Mouse (Mus musculus) lung, embryonic 14.5 days (tissue): ENCODE data around the gene Gm128. TPM values are rescaled to one million over a fixed set of nuclear protein-coding genes. Genes with fewer than 3 reads are reported as not detected.

Experiments used
- ATAC-seq: fragments of 200-750 bp; cut with Nextera tagmentation; 2 replicates; pipeline ENCODE4 v1.8.0; 2017; ENCODE audit warnings: mild to moderate bottlenecking, moderate TSS enrichment, moderate library complexity; ENCODE audit not compliant: insufficient read depth
- DNase-seq: peaks from one replicate; pipeline ENCODE4 v3.0.0-alpha.2; 2015
- H3K27ac ChIP-seq: fragments of 300-500 bp; sonication (generic); 2 replicates; pipeline ENCODE4 v1.5.1; 2014; ENCODE audit warnings: low read depth, mild to moderate bottlenecking, moderate library complexity
- H3K27me3 ChIP-seq: fragments of 300-500 bp; sonication (generic); 2 replicates; pipeline ENCODE4 v1.6.1; 2014; ENCODE audit warnings: low read length, control low read depth; ENCODE audit not compliant: insufficient read depth
- H3K36me3 ChIP-seq: fragments of 300-500 bp; sonication (generic); 2 replicates; pipeline ENCODE4 v1.6.1; 2014; ENCODE audit warnings: control low read depth; ENCODE audit not compliant: insufficient read depth
- H3K4me1 ChIP-seq: fragments of 300-500 bp; sonication (generic); 2 replicates; pipeline ENCODE4 v1.6.1; 2014; ENCODE audit warnings: antibody characterized with exemption, control low read depth; ENCODE audit not compliant: insufficient read depth
- H3K4me2 ChIP-seq: fragments of 300-500 bp; sonication (generic); 2 replicates; pipeline ENCODE4 v1.6.1; 2014; ENCODE audit warnings: mild to moderate bottlenecking
- H3K4me3 ChIP-seq: fragments of 300-500 bp; sonication (generic); 2 replicates; pipeline ENCODE4 v1.5.1; 2014; ENCODE audit warnings: low read depth, low read length
- H3K9ac ChIP-seq: fragments of 300-500 bp; sonication (generic); 2 replicates; pipeline ENCODE4 v1.6.1; 2014
- H3K9me3 ChIP-seq: fragments of 300-500 bp; sonication (generic); 2 replicates; pipeline ENCODE4 v1.6.1; 2016; ENCODE audit warnings: low read depth, low read length, control low read depth
- CTCF ChIP-seq: IDR thresholded peaks from 2 replicates; pipeline ENCODE4 v1.5.1; 2016; ENCODE audit warnings: antibody characterized with exemption, low read depth
- WGBS: fragments of 180-500 bp; shearing (Covaris S2); extraction: QIAGEN DNeasy Blood & Tissue Kit; methylation state at CpG from one replicate; pipeline ENCODE4 v1.1.7; 2014; 5-methylcytosine and 5-hydroxymethylcytosine counted together
- polyA plus RNA-seq: library from polyadenylated mRNA; unstranded; fragments of >200 nt; fragmentation: Nextera tagmentation; extraction: Ambion mirVana; gene quantifications from 2 replicates; pipeline ENCODE4 v1.2.1, GENCODE M21; 2014

The Gm128 gene
- polyA plus RNA-seq, 1 experiment from 2014 or later: 0.67 TPM

DNA sequence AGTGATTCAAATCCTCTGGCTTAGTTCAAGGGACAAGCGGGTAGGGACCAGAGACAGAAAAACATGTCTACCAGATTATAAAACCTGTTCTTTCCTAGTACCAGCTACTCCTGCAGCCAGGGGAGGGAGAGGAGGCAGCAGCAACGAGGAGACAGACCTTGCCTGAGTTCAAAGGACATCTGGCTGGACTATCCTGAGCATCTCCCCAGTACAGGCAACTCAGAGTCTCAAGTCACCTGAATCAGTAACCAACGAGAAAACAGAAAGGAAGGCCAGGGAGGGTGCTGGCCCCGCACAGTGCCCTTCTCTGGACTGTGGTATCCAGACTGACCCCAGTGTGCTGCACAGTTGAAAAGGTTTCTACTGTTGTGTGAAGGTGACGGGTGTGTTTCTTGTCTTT, 15.5 kb upstream of the Gm128 start:
- no peak overlapping the region for H3K4me3 ChIP-seq
- no peak overlapping the region for H3K4me2 ChIP-seq
- no peaks in the 10 kb centered on the region for H3K9me3 ChIP-seq
- TF ChIP-seq CTCF: no peak
- ATAC-seq (no peak), DNase-seq (no peak)
- no peaks in the 10 kb centered on the region for H3K27me3 ChIP-seq
- H3K27ac ChIP-seq: no peak overlapping the region
- WGBS: 77% methylated on average over 5 of the region's 5 CpGs
- H3K4me1 ChIP-seq: no peaks in the 10 kb centered on the region
- no peak overlapping the region for H3K9ac ChIP-seq
- peaks cover 74% of the 10 kb centered on the region for H3K36me3 ChIP-seq

DNA sequence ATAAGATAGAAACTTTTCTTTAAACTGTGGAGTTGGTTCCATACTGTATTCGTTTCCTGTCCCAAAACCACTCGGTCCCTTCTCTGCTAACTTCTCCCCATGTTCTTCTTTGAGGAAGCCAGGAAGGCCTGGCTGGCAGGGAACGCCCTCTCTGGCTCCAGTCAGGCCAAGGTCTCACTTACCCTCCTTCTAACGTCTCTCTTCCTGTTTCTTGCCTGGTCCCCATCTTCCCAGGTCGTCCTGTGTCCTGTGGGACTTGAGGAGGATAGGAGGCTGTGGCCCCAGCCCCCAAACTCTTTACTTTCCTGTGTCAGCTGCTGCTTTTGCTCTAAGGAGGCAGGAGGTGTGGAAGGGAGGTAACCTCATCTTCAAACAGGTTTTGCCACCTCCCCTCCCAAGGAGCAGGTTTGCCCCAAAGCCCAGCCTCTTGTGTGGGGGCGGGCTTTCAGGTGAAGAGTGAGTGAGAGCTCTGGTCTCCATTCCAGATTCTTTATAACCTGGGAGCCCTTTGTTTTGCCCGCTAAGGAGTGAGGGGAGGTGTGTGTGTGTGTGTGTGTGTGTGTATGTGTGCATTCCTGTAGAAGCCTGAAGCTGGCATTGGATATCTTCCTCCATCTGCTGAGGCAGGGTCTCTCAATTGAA, 9.5 kb upstream of the Gm128 start, which contains the start of gene Bnipl:
Bnipl (minus strand) TSS at position 411 of the 642 bp plus-strand sequence.
- no peak for TF ChIP-seq CTCF
- peak; percentile 65 for ATAC-seq
- no peaks in the 10 kb centered on the region for H3K9me3 ChIP-seq
- 0 out of 2 replicates have a peak within 1 kb of the TSS, but pooled peaks have one; percentile 31 for H3K27ac ChIP-seq
- peaks cover 24% of the 10 kb centered on the region for H3K36me3 ChIP-seq
- no peaks in the 10 kb centered on the region for H3K27me3 ChIP-seq
- H3K4me1 ChIP-seq: no peaks in the 10 kb centered on the region
- H3K4me2 ChIP-seq: peak within 1 kb of the TSS; percentile 35
- WGBS: 41% methylated on average over 7 of the region's 7 CpGs
- 0 out of 2 replicates have a peak within 1 kb of the TSS, but pooled peaks have one; percentile 1 for H3K4me3 ChIP-seq
- H3K9ac ChIP-seq: 0 out of 2 replicates have a peak within 1 kb of the TSS, but pooled peaks have one; percentile 18
- peak; percentile 53 for DNase-seq

DNA sequence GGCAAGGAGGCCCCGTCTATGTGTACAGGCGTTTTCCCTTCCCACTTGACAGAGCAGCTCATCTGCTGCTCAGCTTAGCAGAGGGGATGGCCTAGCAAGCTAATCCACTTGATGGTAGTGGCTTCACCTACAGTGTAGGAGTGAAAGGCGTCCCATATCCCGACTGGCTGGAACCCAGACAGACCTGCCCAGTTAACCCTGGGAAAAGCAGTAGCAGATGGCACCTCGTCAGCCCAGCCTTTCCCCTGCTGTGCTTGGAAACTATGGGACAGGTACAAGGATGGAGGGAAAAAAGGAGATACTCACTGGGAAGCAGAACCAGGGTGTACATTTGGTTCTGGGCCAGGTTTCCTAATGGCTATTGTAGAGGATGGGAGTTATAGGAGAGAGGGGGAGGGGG, 9.0 kb upstream of the Gm128 start:
- DNase-seq (no peak), ATAC-seq (no peak)
- peak overlapping the region; percentile 35 for H3K4me2 ChIP-seq
- no peaks in the 10 kb centered on the region for H3K27me3 ChIP-seq
- no peaks in the 10 kb centered on the region for H3K9me3 ChIP-seq
- H3K4me1 ChIP-seq: no peaks in the 10 kb centered on the region
- H3K9ac ChIP-seq: 0 out of 2 replicates have a peak overlapping the region, but pooled peaks have one; percentile 18
- H3K4me3 ChIP-seq: 0 out of 2 replicates have a peak overlapping the region, but pooled peaks have one; percentile 1
- 69% methylated on average over 5 of the region's 5 CpGs for WGBS
- peaks cover 21% of the 10 kb centered on the region for H3K36me3 ChIP-seq
- no peak overlapping the region for H3K27ac ChIP-seq
- TF ChIP-seq CTCF: no peak

DNA sequence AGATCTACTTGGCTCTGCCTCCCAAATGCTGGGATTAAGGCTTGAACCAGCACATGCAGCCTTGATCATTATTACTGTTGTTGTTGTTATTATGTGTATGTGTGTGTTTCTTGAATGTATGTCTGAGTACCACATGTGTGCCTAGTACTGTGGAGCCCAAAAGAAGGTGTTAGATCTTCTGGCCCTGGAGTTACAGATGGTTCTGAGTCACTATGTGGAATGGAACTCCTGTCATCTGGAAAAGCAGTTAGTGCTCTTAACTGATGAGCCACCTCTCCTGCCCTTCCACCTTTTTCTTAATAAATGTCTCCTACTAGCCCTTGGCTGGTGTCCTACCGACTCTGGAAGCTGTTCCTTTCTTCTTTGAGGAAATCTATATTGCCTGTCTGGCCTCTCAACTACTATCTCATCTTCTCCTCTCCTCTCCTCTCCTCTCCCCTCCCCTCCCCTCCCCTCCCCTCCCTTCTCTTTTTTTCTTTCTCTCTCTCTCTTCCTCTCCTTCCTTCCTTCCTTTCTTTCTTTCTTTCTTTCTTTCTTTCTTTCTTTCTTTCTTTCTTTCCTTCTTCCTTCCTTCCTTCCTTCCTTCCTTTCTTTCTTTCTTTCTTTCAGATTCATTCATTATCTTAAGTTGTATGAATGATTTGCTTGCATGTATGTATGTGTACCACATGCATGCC, 6.4 kb upstream of the Gm128 start:
- TF ChIP-seq CTCF: no peak
- no peak overlapping the region for H3K27ac ChIP-seq
- no peaks in the 10 kb centered on the region for H3K4me1 ChIP-seq
- no peaks in the 10 kb centered on the region for H3K9me3 ChIP-seq
- H3K9ac ChIP-seq: no peak overlapping the region
- 0 out of 2 replicates have a peak, but pooled peaks cover 2% of the 10 kb centered on the region for H3K36me3 ChIP-seq
- H3K4me2 ChIP-seq: no peak overlapping the region
- H3K4me3 ChIP-seq: no peak overlapping the region
- H3K27me3 ChIP-seq: no peaks in the 10 kb centered on the region
- DNase-seq (no peak), ATAC-seq (no peak)
- WGBS: 57% methylated on average over 1 of the region's 1 CpGs

DNA sequence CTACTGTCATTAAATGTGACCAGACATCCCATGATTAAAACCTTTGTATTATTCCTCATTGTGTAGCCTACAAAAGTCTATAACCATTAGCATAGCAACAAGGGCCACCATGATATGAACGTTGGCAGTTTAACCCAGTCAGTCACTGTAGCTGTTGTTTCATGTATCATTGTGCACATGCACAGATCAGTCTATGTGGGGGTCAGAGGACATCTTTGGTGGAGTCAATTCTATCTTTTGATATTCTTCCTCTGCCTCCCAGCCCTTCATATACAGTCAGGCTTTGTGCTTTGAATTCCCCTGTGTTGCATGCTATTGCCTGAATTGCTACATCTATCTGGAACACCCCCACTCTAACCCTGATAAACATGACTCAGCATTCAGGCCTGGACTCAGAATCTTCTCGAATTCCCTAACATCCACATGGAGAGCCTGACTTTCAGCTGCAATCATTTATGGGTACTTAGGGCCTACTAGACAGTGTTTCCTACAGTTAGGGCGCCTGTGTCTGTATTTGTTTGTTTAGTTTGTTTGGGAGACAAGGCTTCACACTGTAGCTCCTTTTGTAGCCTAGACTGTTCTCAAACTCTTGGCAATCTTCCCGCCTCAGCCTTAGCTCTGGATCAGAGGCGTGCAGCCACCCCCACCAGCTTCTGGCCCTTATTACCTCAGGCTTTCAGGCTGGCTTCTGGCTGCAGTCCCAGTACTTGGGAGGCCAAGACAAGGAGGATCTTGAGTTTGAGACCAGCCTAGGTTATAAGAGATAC, 5.2 kb upstream of the Gm128 start:
- H3K9ac ChIP-seq: no peak overlapping the region
- ATAC-seq (0 out of 2 replicates have a peak, but pooled peaks have one; percentile 25), DNase-seq (peak; percentile 53)
- H3K27me3 ChIP-seq: no peaks in the 10 kb centered on the region
- no peaks in the 10 kb centered on the region for H3K4me1 ChIP-seq
- H3K4me2 ChIP-seq: no peak overlapping the region
- H3K27ac ChIP-seq: no peak overlapping the region
- no peak overlapping the region for H3K4me3 ChIP-seq
- 0 out of 2 replicates have a peak, but pooled peaks cover 2% of the 10 kb centered on the region for H3K36me3 ChIP-seq
- no peak for TF ChIP-seq CTCF
- H3K9me3 ChIP-seq: no peaks in the 10 kb centered on the region
- 76% methylated on average over 5 of the region's 5 CpGs for WGBS

DNA sequence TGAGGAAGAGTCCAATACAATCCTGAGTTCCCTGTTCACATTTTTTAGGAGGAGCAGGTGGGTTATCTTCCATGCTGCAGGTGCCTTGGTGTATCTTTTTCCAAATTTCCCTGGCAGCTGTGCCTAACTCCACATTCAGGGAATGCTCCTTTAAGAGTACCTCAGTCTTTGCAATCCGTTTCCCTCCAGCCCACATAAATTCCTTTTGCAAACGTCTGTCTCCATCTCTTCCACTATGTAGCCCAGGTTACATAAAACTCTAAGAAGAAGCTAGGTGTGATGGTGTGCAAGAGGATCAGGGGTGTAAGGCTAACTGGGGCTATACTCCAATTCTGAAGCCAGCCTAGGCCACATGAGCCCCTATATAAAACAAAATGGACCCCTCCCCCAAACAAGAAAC, 1.7 kb upstream of the Gm128 start:
- no peak overlapping the region for H3K27ac ChIP-seq
- no peak for DNase-seq
- ATAC-seq: no peak
- no peak overlapping the region for H3K4me3 ChIP-seq
- H3K27me3 ChIP-seq: no peaks in the 10 kb centered on the region
- 72% methylated on average over 2 of the region's 2 CpGs for WGBS
- no peaks in the 10 kb centered on the region for H3K9me3 ChIP-seq
- H3K4me2 ChIP-seq: no peak overlapping the region
- H3K9ac ChIP-seq: no peak overlapping the region
- no peaks in the 10 kb centered on the region for H3K4me1 ChIP-seq
- no peak for TF ChIP-seq CTCF
- H3K36me3 ChIP-seq: peaks cover 5% of the 10 kb centered on the region; the same call in 1 of the 2 replicates

DNA sequence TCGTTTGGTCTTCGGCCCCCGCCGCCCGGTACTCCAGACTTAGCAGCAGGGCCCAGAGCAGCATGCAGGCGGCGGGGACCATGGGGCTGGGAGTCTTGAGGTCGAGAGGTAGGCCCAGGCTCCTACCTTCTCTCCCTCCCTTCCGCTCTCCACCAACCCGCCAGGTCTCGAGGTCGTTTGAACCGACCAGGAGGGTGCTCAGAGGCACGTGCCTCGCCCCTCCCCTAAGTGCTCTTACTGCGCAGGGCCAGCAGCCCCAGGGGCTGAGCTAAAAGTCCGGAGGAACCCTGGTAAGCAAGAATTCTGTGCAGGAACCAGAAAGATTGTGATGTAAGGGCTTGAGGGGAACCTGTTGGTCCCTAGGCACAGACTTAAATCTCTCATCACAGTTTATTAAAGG, 498 bp downstream of the Gm128 start:
- DNase-seq: no peak
- no peak overlapping the region for H3K27ac ChIP-seq
- TF ChIP-seq CTCF: no peak
- no peaks in the 10 kb centered on the region for H3K9me3 ChIP-seq
- H3K27me3 ChIP-seq: no peaks in the 10 kb centered on the region
- WGBS: 20% methylated on average over 17 of the region's 17 CpGs
- peak overlapping the region; percentile 39 for H3K4me2 ChIP-seq
- peaks cover 27% of the 10 kb centered on the region for H3K36me3 ChIP-seq
- no peak overlapping the region for H3K9ac ChIP-seq
- ATAC-seq: peak; percentile 38; the same call in 1 of the 2 replicates
- H3K4me1 ChIP-seq: no peaks in the 10 kb centered on the region
- H3K4me3 ChIP-seq: 0 out of 2 replicates have a peak overlapping the region, but pooled peaks have one; percentile 6
